Mouse (Mus musculus) heart, postnatal 0 days (tissue): ENCODE results near the gene Tfe3.

Source experiments
- CTCF ChIP-seq: IDR thresholded peaks from 2 replicates; pipeline ENCODE4 v1.5.1; 2016; ENCODE audit warnings: antibody characterized with exemption, control low read depth, low read depth
- EP300 ChIP-seq: IDR thresholded peaks from 2 replicates; pipeline ENCODE4 v1.6.1; 2016; ENCODE audit warnings: antibody characterized with exemption, low read depth

DNA sequence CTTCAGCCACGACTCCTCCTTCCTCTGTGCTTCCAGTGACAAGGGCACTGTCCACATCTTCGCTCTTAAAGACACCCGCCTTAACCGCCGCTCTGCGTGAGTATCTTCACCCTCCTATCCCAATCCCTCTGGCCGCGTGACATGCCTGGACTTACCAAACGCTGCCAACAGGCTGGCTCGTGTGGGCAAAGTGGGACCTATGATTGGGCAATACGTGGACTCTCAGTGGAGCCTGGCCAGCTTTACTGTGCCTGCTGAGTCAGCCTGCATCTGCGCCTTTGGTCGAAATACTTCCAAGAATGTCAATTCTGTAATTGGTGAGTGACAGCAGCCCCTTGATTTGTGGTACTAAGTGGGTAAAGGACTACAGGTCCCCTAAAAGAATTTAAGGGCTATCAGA is 35.2 kb upstream of the Tfe3 start:
- no peak for TF ChIP-seq CTCF
- no peak for TF ChIP-seq EP300
